Mouse (Mus musculus): ENCODE measurements around the gene Zc2hc1c. TPM values are rescaled to one million over a fixed set of nuclear protein-coding genes. Genes with fewer than 3 reads are reported as not detected.

Zc2hc1c gene
- polyA plus RNA-seq, 1 experiment from 2014 or later = 1.3 TPM

DNA sequence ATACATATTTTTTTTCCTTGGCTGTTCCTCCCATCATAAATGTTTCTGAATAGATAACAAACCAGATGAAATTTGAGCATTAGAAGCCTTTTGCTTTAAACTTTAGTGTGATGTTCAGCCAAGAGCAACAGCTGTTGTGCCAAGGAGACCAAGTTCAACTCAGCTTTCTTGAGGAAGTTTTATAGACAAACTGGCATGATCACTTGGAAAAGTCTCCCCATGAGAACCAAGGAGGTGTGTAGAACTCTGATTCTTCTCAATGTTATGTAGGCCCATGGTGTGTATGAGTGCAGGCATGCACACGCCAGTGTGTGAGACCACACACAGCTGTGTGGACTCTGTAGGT lies 10.4 kb downstream of the Zc2hc1c start:
- Histone ChIP-seq H3K4me3 (replicated peaks) (no peak overlapping the region), H3K4me2 (replicated peaks) (no peak overlapping the region), H3K9me3 (no peaks in the 10 kb centered on the region), H3K4me1 (replicated peaks) (no peaks in the 10 kb centered on the region), H3K36me3 (peaks cover 54% of the 10 kb centered on the region), H3K27ac (no peak overlapping the region), H3K27me3 (no peaks in the 10 kb centered on the region), H3K9ac (replicated peaks) (no peak overlapping the region)
- WGBS = 100% methylated on average over 1 of the region's 1 CpGs
- ATAC-seq = no peak

- ATAC-seq = no peak
- Histone ChIP-seq H3K36me3 (peaks cover 92% of the 10 kb centered on the region), H3K4me1 (replicated peaks) (no peaks in the 10 kb centered on the region), H3K9me3 (no peaks in the 10 kb centered on the region), H3K9ac (replicated peaks) (no peak overlapping the region), H3K27ac (no peak overlapping the region), H3K4me3 (replicated peaks) (no peak overlapping the region), H3K27me3 (no peaks in the 10 kb centered on the region), H3K4me2 (replicated peaks) (no peak overlapping the region)
- WGBS = 89% methylated on average over 2 of the region's 2 CpGs
Measured at GRCm38 (mm10) chr12:85303256-85303655, 14.9 kb downstream of the Zc2hc1c start.

DNA sequence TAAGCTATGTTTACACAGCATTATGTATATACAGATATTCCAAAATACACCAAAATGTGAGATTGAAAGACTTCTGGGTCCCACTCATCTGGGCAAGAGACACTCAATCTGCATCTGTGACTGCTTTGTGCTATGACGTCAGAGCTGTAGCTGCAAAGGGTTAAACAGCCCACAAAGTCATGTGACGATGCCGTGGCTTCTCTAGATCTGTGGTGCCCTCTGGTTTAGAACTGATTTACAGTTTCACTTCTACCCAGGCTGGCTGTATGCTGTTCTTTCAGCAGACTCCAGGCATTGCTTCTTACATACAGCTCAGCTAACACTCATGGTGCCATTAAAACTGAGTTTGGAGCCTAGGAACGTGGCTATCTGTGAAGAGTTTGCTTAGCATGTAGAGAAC lies 16.3 kb downstream of the Zc2hc1c start:
- Histone ChIP-seq H3K4me2 (replicated peaks) (no peak overlapping the region), H3K9me3 (no peaks in the 10 kb centered on the region), H3K9ac (replicated peaks) (no peak overlapping the region), H3K36me3 (peaks cover 91% of the 10 kb centered on the region), H3K4me3 (replicated peaks) (no peak overlapping the region), H3K27me3 (no peaks in the 10 kb centered on the region), H3K4me1 (replicated peaks) (no peaks in the 10 kb centered on the region), H3K27ac (no peak overlapping the region)
- ATAC-seq = no peak
- 78% methylated on average over 4 of the region's 4 CpGs for whole genome bisulfite sequencing

GRCm38 (mm10) chr12:85305247-85305892 lies 17.0 kb downstream of the Zc2hc1c start:
- H3K27me3 ChIP-seq = no peaks in the 10 kb centered on the region
- 51% methylated on average over 16 of the region's 16 CpGs for WGBS
- no peak overlapping the region for H3K9ac ChIP-seq (replicated peaks)
- H3K27ac ChIP-seq = no peak overlapping the region
- no peaks in the 10 kb centered on the region for H3K9me3 ChIP-seq
- no peak overlapping the region for H3K4me2 ChIP-seq (replicated peaks)
- peak; percentile 24; the same call in 1 of the 2 replicates for ATAC-seq
- H3K4me1 ChIP-seq (replicated peaks) = no peaks in the 10 kb centered on the region
- peaks cover 92% of the 10 kb centered on the region for H3K36me3 ChIP-seq
- H3K4me3 ChIP-seq (replicated peaks) = no peak overlapping the region

- Histone ChIP-seq H3K27me3 (no peaks in the 10 kb centered on the region), H3K4me1 (replicated peaks) (no peaks in the 10 kb centered on the region), H3K9me3 (no peaks in the 10 kb centered on the region), H3K36me3 (peaks cover 94% of the 10 kb centered on the region), H3K4me3 (replicated peaks) (no peak overlapping the region), H3K27ac (no peak overlapping the region), H3K4me2 (replicated peaks) (no peak overlapping the region), H3K9ac (replicated peaks) (no peak overlapping the region)
- 80% methylated on average over 3 of the region's 3 CpGs for WGBS
- ATAC-seq = no peak
Measured at GRCm38 (mm10) chr12:85308651-85309050, 20.3 kb downstream of the Zc2hc1c start.

DNA sequence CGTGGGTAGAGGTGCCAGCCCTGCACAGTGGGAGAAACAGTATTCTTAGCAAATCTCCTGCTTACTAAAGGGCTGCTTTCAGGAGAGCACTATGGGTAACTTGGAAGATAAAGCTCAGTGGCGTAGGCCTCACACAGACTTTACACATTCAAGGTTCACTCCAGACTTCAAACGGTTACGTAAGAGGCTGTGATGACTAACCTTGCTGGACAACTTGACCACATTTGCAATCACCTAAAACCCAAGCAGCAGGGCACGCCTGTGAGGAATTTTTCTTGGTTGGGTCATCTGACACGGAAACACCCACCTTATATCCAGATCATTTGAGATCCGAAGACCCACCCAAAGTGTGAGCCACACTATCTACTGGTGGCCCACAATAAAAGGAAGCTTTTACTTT lies 41.8 kb downstream of the Zc2hc1c start:
- Histone ChIP-seq H3K9me3 (no peaks in the 10 kb centered on the region), H3K4me2 (replicated peaks) (no peak overlapping the region), H3K9ac (replicated peaks) (no peak overlapping the region), H3K27me3 (no peaks in the 10 kb centered on the region), H3K4me3 (replicated peaks) (no peak overlapping the region), H3K4me1 (replicated peaks) (no peaks in the 10 kb centered on the region), H3K36me3 (peaks cover 79% of the 10 kb centered on the region), H3K27ac (no peak overlapping the region)
- no peak for ATAC-seq
- WGBS = 90% methylated on average over 7 of the region's 7 CpGs

GRCm38 (mm10) chr12:85337567-85338311 lies 49.3 kb downstream of the Zc2hc1c start:
- no peak for ATAC-seq
- H3K4me2 ChIP-seq (replicated peaks) = peak overlapping the region; percentile 80
- 89% methylated on average over 6 of the region's 6 CpGs for WGBS
- H3K27ac ChIP-seq = no peak overlapping the region
- H3K27me3 ChIP-seq = no peaks in the 10 kb centered on the region
- peak overlapping the region; percentile 96; the same call in 1 of the 2 replicates for H3K4me3 ChIP-seq (replicated peaks)
- H3K36me3 ChIP-seq = peaks cover 32% of the 10 kb centered on the region
- peaks cover 24% of the 10 kb centered on the region for H3K4me1 ChIP-seq (replicated peaks)
- H3K9ac ChIP-seq (replicated peaks) = no peak overlapping the region
- H3K9me3 ChIP-seq = no peaks in the 10 kb centered on the region

- peak overlapping the region; percentile 96 for H3K9ac ChIP-seq (replicated peaks)
- no peaks in the 10 kb centered on the region for H3K9me3 ChIP-seq
- H3K4me1 ChIP-seq (replicated peaks) = peaks cover 24% of the 10 kb centered on the region
- H3K27ac ChIP-seq = peak overlapping the region; percentile 89
- peaks cover 28% of the 10 kb centered on the region for H3K36me3 ChIP-seq
- H3K4me2 ChIP-seq (replicated peaks) = peak overlapping the region; percentile 80
- no peaks in the 10 kb centered on the region for H3K27me3 ChIP-seq
- 1% methylated on average over 42 of the region's 42 CpGs for WGBS
- peak; percentile 79 for ATAC-seq
- peak overlapping the region; percentile 96 for H3K4me3 ChIP-seq (replicated peaks)
Measured at GRCm38 (mm10) chr12:85338815-85339214, 50.4 kb downstream of the Zc2hc1c start.

DNA sequence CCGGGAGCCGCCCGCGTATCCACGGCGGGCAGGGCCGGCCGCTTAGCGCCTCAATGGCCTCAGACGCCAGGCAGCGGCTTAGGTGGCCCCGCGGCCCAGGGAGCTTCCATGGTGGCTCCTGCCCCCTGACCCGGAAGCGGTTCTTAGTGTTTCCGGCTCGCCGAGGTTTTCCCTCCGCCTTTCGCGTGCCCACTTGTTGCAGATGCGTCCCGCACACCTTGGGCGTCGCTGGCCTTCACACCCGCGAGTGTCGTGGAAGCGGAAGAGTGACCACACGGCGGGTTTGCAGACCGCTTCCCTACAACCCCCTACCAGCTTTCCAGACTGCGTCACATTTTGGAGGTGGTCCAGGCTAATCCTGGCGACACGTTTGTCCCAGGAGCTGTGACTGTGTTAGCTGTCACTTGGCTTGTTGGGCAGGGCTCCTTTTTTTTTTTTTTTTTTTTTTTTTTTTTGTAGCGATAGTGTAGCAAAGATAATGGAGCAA lies 50.9 kb downstream of the Zc2hc1c start, which contains the start of gene Nek9:
Gene Nek9, minus strand, starts transcription at position 120 of the 487 bp plus-strand sequence.
- peak; percentile 89 for ATAC-seq
- Histone ChIP-seq H3K4me2 (replicated peaks) (peak within 1 kb of the TSS; percentile 80), H3K27me3 (no peaks in the 10 kb centered on the region), H3K4me3 (replicated peaks) (peak within 1 kb of the TSS; percentile 96), H3K9ac (replicated peaks) (peak within 1 kb of the TSS; percentile 96), H3K27ac (peak within 1 kb of the TSS; percentile 89), H3K4me1 (replicated peaks) (peaks cover 24% of the 10 kb centered on the region), H3K9me3 (no peaks in the 10 kb centered on the region), H3K36me3 (peaks cover 25% of the 10 kb centered on the region)
- WGBS = under 1% methylated on average over 36 of the region's 36 CpGs

DNA sequence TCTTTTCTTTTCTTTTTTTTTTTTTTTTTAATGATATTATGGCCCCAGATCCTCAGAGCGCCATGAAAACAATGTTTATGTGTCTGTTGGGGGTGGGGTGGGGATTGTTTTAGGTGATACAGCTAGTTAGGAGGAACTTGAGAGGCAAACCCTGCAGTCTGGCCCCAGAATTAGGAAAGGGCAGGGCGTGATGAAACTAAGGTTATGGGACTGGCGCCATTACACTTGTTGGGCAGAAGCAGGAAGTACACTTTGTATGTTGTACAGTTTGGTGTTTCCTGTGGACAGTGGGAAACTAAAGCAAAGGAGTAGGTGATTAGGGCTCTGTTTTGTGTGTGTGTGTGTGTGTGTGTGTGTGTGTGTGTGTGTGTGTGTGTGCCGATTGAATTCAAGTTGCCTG lies 51.6 kb downstream of the Zc2hc1c start:
- Histone ChIP-seq H3K4me1 (replicated peaks) (peaks cover 24% of the 10 kb centered on the region), H3K4me3 (replicated peaks) (no peak overlapping the region), H3K4me2 (replicated peaks) (peak overlapping the region; percentile 80), H3K27ac (no peak overlapping the region), H3K9me3 (no peaks in the 10 kb centered on the region), H3K27me3 (no peaks in the 10 kb centered on the region), H3K36me3 (peaks cover 28% of the 10 kb centered on the region), H3K9ac (replicated peaks) (no peak overlapping the region)
- ATAC-seq = no peak
- 53% methylated on average over 4 of the region's 4 CpGs for WGBS

- 0 out of 2 replicates have a peak, but pooled peaks have one; percentile 9 for ATAC-seq
- Histone ChIP-seq H3K4me1 (replicated peaks) (peaks cover 24% of the 10 kb centered on the region), H3K36me3 (peaks cover 22% of the 10 kb centered on the region), H3K4me2 (replicated peaks) (no peak overlapping the region), H3K27me3 (no peaks in the 10 kb centered on the region), H3K9ac (replicated peaks) (no peak overlapping the region), H3K27ac (no peak overlapping the region), H3K4me3 (replicated peaks) (no peak overlapping the region), H3K9me3 (no peaks in the 10 kb centered on the region)
- WGBS = 56% methylated on average over 1 of the region's 1 CpGs
Measured at GRCm38 (mm10) chr12:85341131-85341530, 52.7 kb downstream of the Zc2hc1c start.

GRCm38 (mm10) chr12:85342310-85342709 lies 53.9 kb downstream of the Zc2hc1c start:
- Histone ChIP-seq H3K4me3 (replicated peaks) (no peak overlapping the region), H3K36me3 (peaks cover 21% of the 10 kb centered on the region), H3K27me3 (no peaks in the 10 kb centered on the region), H3K4me2 (replicated peaks) (no peak overlapping the region), H3K9me3 (no peaks in the 10 kb centered on the region), H3K27ac (no peak overlapping the region), H3K9ac (replicated peaks) (no peak overlapping the region), H3K4me1 (replicated peaks) (peaks cover 24% of the 10 kb centered on the region)
- WGBS = 67% methylated on average over 4 of the region's 4 CpGs
- no peak for ATAC-seq

Data from midbrain, embryonic 13.5 days (tissue).